Mouse (Mus musculus): ENCODE data around the gene Insig1. TPM values are rescaled to one million over a fixed set of nuclear protein-coding genes. Genes with fewer than 3 reads are reported as not detected.

The Insig1 gene
- total RNA-seq (2014; rRNA removed) (159 and 183 TPM in 2 replicates), polyA plus RNA-seq (2015; fragmentation: Nextera tagmentation; extraction: Ambion mirVana) (100.0 and 102 TPM in 2 replicates)

DNA sequence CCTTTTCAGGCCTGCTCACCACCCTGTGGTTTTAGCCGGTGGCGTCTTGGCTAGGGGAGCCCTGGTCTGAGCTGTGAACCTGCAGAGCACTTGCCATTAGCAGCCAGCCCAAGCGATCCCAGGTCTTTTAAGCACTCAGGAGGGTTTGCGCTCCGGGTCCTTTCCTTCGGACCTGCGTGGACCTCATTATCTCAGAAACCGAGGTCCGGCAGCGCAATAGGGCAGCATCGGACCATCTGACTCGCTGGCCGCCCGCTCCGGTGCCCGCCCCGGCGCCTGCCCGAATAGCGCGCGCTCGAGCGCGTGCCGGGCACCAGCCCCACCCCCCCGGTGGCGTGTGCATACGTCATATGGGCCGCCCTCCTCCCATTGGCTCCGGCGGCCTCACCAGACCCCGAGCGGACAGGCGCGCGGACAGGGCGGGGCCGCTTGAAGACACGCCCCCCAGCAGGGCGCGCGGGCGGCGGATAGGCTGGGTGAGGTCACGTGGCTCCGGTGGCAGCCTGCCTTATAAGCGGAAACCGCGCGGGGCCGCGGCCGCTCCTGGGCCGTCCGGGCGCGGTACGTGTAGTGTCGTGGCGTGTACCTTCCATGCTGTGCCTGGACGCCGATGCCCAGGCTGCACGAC lies at the start of gene Insig1:
Insig1 (plus strand) TSS at position 536 of the 628 bp plus-strand sequence.
- peaks cover 26% of the 10 kb centered on the region; the same call in 1 of the 2 replicates for H3K36me3 ChIP-seq (ENCODE audit: insufficient read depth, low read length)
- TF ChIP-seq CTCF (IDR thresholded peaks at IDR 0.05; ENCODE audit: low read depth), result no peak
- no peaks in the 10 kb centered on the region for H3K27me3 ChIP-seq (ENCODE audit: insufficient read depth, low read length)
- H3K4me2 ChIP-seq (ENCODE audit: low read depth, low read length), result peak within 1 kb of the TSS; percentile 97
- peak within 1 kb of the TSS; percentile 97 for H3K4me3 ChIP-seq (ENCODE audit: low read length)
- peaks cover 25% of the 10 kb centered on the region for H3K4me1 ChIP-seq (ENCODE audit: insufficient read depth, low read length)
- H3K27ac ChIP-seq, result peak within 1 kb of the TSS; percentile 96
- ATAC-seq (peak; percentile 97), DNase-seq (ENCODE audit: low spot score) (peak; percentile 99)
- H3K9ac ChIP-seq (replicated peaks; ENCODE audit: low read length), result peak within 1 kb of the TSS; percentile 89
- WGBS, result 1% methylated on average over 62 of the region's 64 CpGs
- no peaks in the 10 kb centered on the region for H3K9me3 ChIP-seq (ENCODE audit: low read length)

DNA sequence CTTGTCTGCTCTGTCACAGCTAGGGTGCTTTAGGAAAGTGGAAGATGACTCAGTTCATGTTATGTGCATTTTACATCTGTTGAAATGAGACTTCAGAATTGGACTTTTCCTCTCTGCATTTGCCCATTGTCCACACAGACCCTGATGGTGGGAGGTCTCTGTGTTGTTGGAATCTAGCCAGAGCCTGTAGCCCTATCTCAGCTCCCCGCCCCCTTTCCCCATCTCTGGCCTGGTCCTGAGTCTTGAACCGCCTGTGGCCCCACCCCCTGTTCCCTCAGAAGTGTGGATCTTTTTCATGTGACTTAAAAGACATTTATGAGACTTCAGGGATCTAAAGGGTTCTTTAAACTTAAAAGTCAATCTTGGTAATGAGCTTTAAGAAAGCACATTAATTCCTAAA lies 47.7 kb upstream of the Insig1 start:
- H3K9ac ChIP-seq (replicated peaks; ENCODE audit: low read length), result no peak overlapping the region
- H3K27ac ChIP-seq, result no peak overlapping the region
- DNase-seq (ENCODE audit: low spot score) (no peak), ATAC-seq (no peak)
- TF ChIP-seq CTCF (IDR thresholded peaks at IDR 0.05; ENCODE audit: low read depth), result no peak
- H3K27me3 ChIP-seq (ENCODE audit: insufficient read depth, low read length), result no peaks in the 10 kb centered on the region
- no peaks in the 10 kb centered on the region for H3K4me1 ChIP-seq (ENCODE audit: insufficient read depth, low read length)
- WGBS, result 46% methylated on average over 2 of the region's 2 CpGs
- no peaks in the 10 kb centered on the region for H3K9me3 ChIP-seq (ENCODE audit: low read length)
- H3K4me2 ChIP-seq (ENCODE audit: low read depth, low read length), result no peak overlapping the region
- no peak overlapping the region for H3K4me3 ChIP-seq (ENCODE audit: low read length)
- no peaks in the 10 kb centered on the region for H3K36me3 ChIP-seq (ENCODE audit: insufficient read depth, low read length)

DNA sequence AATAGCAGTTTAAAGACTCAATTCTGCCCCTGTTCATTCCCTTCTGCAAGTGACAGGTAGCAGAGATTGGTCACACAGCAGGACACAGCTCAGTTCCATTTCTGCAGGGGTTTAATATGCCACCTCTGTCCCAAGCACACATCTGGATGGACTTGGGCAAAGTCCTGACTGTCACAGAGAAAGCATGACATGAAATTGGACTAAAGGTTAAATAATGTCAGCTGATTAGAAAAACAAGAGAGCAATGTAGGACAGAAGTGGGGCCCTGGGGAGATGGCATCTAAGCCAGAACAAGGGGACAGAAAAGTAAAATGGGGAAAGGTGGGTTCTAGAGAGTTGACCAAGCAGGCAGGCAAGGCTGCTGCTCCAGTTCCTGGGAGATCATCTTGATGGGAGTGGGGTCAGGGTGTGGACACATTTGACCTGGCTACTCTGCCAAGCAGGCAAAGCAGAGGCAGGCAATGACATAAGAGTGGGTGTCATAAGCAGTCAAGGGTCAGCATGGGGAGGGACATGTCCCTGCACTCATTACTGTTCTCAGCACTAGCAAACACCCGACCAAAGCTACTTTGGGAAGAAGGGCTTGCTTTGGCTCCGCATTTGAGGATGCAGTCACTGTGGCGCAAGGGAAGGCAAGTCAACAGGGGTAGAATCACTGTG lies 39.5 kb upstream of the Insig1 start:
- WGBS, result 92% methylated on average over 3 of the region's 3 CpGs
- H3K9ac ChIP-seq (replicated peaks; ENCODE audit: low read length), result no peak overlapping the region

DNA sequence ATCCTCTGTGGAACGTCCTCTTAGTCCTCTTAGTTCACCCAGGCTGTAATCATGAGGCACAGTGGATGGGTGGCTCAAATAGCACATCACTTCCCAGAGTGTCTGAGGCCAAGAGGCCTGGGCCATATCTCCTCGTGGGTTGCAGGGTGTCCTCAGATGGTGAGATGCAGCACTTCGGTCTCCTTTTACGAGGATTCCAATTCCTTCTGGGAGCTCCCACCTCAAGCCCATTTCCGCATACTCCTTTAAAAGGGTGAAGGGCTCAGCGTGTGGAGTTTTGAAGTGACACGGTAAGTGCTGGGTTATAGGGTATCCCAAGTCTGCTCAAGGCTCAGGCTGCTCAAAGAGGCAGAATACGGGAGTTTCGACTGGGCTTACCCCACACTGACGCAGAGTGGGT lies 38.3 kb upstream of the Insig1 start:
- Histone ChIP-seq H3K27ac (no peak overlapping the region), H3K4me1 (ENCODE audit: insufficient read depth, low read length) (peaks cover 1% of the 10 kb centered on the region; the same call in 1 of the 2 replicates), H3K9me3 (ENCODE audit: low read length) (no peaks in the 10 kb centered on the region), H3K9ac (replicated peaks; ENCODE audit: low read length) (no peak overlapping the region), H3K27me3 (ENCODE audit: insufficient read depth, low read length) (no peaks in the 10 kb centered on the region), H3K36me3 (ENCODE audit: insufficient read depth, low read length) (no peaks in the 10 kb centered on the region), H3K4me3 (ENCODE audit: low read length) (no peak overlapping the region), H3K4me2 (ENCODE audit: low read depth, low read length) (no peak overlapping the region)
- no peak for DNase-seq (ENCODE audit: low spot score)
- no peak for TF ChIP-seq CTCF (IDR thresholded peaks at IDR 0.05; ENCODE audit: low read depth)
- 89% methylated on average over 10 of the region's 10 CpGs for WGBS
- ATAC-seq, result no peak

More for the DNA sequence above, 39.5 kb upstream of the Insig1 start:
- no peak for TF ChIP-seq CTCF (IDR thresholded peaks at IDR 0.05; ENCODE audit: low read depth)
- H3K4me2 ChIP-seq (ENCODE audit: low read depth, low read length), result no peak overlapping the region
- H3K27ac ChIP-seq, result no peak overlapping the region
- no peak for ATAC-seq
- H3K36me3 ChIP-seq (ENCODE audit: insufficient read depth, low read length), result no peaks in the 10 kb centered on the region
- H3K27me3 ChIP-seq (ENCODE audit: insufficient read depth, low read length), result no peaks in the 10 kb centered on the region
- DNase-seq (ENCODE audit: low spot score), result no peak
- no peaks in the 10 kb centered on the region for H3K9me3 ChIP-seq (ENCODE audit: low read length)
- H3K4me1 ChIP-seq (ENCODE audit: insufficient read depth, low read length), result no peaks in the 10 kb centered on the region
- no peak overlapping the region for H3K4me3 ChIP-seq (ENCODE audit: low read length)

DNA sequence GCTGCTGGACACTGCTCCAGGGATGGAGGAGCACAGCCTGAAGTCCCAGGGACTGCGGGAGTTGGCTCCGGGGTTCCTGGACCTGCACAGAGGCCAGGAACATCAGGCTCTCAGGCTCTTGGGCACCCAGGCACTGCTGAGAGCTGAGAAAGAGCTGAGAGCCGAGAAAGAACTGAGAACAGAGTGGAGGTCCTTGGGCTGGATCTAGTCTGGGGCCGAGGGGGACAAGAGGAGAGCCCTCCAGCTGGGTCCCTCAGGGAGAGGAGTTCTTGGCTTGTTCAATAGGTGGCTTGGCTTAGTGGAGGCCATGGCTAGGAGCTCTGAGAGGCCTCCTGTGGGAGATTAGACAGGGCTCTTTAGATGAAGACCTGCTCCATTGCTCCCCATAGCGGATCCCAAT lies 37.9 kb upstream of the Insig1 start:
- TF ChIP-seq CTCF (IDR thresholded peaks at IDR 0.05; ENCODE audit: low read depth), result no peak
- H3K4me1 ChIP-seq (ENCODE audit: insufficient read depth, low read length), result peaks cover 4% of the 10 kb centered on the region; the same call in 1 of the 2 replicates
- H3K27me3 ChIP-seq (ENCODE audit: insufficient read depth, low read length), result no peaks in the 10 kb centered on the region
- no peak overlapping the region for H3K4me2 ChIP-seq (ENCODE audit: low read depth, low read length)
- H3K9ac ChIP-seq (replicated peaks; ENCODE audit: low read length), result no peak overlapping the region
- ATAC-seq, result no peak
- H3K4me3 ChIP-seq (ENCODE audit: low read length), result no peak overlapping the region
- no peak overlapping the region for H3K27ac ChIP-seq
- DNase-seq (ENCODE audit: low spot score), result no peak
- 87% methylated on average over 5 of the region's 5 CpGs for WGBS
- no peaks in the 10 kb centered on the region for H3K9me3 ChIP-seq (ENCODE audit: low read length)
- H3K36me3 ChIP-seq (ENCODE audit: insufficient read depth, low read length), result no peaks in the 10 kb centered on the region

DNA sequence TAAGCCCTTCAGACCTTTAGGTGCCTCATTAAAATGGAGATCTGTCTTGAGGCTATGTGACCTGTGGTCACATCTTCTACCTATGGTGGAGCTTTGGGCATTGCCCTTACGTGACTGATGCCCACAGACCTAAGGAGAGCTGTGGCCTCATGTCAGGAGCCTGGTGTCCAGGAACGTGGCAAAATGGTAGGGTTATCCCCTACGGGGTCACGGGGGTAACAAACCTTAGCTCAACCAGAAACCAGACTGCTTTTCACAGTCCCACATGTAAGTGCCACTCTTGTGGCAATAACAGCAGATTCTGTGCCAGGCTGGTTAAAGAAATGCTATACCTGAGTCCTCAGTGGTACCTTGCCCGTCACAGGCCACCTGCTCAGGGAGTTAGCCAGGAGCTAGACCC lies 37.3 kb upstream of the Insig1 start:
- H3K4me1 ChIP-seq (ENCODE audit: insufficient read depth, low read length), result peaks cover 4% of the 10 kb centered on the region; the same call in 1 of the 2 replicates
- no peak overlapping the region for H3K27ac ChIP-seq
- no peaks in the 10 kb centered on the region for H3K27me3 ChIP-seq (ENCODE audit: insufficient read depth, low read length)
- no peaks in the 10 kb centered on the region for H3K9me3 ChIP-seq (ENCODE audit: low read length)
- no peak for DNase-seq (ENCODE audit: low spot score)
- H3K4me2 ChIP-seq (ENCODE audit: low read depth, low read length), result no peak overlapping the region
- 91% methylated on average over 5 of the region's 5 CpGs for WGBS
- no peak overlapping the region for H3K9ac ChIP-seq (replicated peaks; ENCODE audit: low read length)
- no peak overlapping the region for H3K4me3 ChIP-seq (ENCODE audit: low read length)
- TF ChIP-seq CTCF (IDR thresholded peaks at IDR 0.05; ENCODE audit: low read depth), result no peak
- no peak for ATAC-seq
- H3K36me3 ChIP-seq (ENCODE audit: insufficient read depth, low read length), result no peaks in the 10 kb centered on the region

DNA sequence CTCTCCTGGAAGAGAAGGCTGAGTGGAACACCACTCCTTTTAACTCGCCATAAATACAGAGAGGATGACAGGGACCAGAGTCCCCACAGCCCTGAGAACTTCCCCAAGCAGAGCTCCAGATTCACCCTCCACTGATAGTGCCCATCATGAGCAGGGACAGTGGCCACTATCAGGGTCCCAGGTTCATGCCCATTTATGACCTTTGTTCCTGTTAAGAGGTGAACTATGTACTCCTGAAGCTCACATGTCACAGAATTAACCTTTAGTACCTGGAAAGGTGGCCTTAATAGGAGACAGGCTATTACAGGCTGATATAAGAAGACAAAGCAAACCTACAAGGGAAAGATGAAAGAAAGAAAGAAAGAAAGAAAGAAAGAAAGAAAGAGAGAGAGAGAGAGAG lies 35.2 kb upstream of the Insig1 start:
- TF ChIP-seq CTCF (IDR thresholded peaks at IDR 0.05; ENCODE audit: low read depth), result no peak
- DNase-seq (ENCODE audit: low spot score), result no peak
- H3K9me3 ChIP-seq (ENCODE audit: low read length), result no peaks in the 10 kb centered on the region
- no peak overlapping the region for H3K9ac ChIP-seq (replicated peaks; ENCODE audit: low read length)
- H3K4me1 ChIP-seq (ENCODE audit: insufficient read depth, low read length), result peaks cover 4% of the 10 kb centered on the region; the same call in 1 of the 2 replicates
- no peaks in the 10 kb centered on the region for H3K27me3 ChIP-seq (ENCODE audit: insufficient read depth, low read length)
- 95% methylated on average over 1 of the region's 1 CpGs for WGBS
- no peaks in the 10 kb centered on the region for H3K36me3 ChIP-seq (ENCODE audit: insufficient read depth, low read length)
- no peak overlapping the region for H3K27ac ChIP-seq
- no peak overlapping the region for H3K4me2 ChIP-seq (ENCODE audit: low read depth, low read length)
- no peak for ATAC-seq
- no peak overlapping the region for H3K4me3 ChIP-seq (ENCODE audit: low read length)
